Mouse (Mus musculus) testis, postnatal 14 days (tissue): ENCODE data around the gene Pnkp.

Source experiments
- DNase-seq: peaks from one replicate; pipeline ENCODE4 v3.0.0; 2021; ENCODE audit warnings: low spot score

Pnkp gene

GRCm38 (mm10) chr7:44908706-44909476 lies 52.0 kb downstream of the Pnkp start:
- DNase-seq: no peak
